Mouse (Mus musculus) WW6 (cell line): ENCODE results near the gene Olfr78.

Experiments
- DNase-seq: peaks from one replicate; pipeline ENCODE4 v3.0.0-alpha.2; 2013; ENCODE audit warnings: low read depth, low spot score

The Olfr78 gene

GRCm38 (mm10) chr7:102759266-102759665, at the start of gene Olfr78, which contains the start of gene Olfr560:
Olfr78 (minus strand) TSS chr7:102759471.
Olfr560 (minus strand) TSS chr7:102759366.
- no peak for DNase-seq

DNA sequence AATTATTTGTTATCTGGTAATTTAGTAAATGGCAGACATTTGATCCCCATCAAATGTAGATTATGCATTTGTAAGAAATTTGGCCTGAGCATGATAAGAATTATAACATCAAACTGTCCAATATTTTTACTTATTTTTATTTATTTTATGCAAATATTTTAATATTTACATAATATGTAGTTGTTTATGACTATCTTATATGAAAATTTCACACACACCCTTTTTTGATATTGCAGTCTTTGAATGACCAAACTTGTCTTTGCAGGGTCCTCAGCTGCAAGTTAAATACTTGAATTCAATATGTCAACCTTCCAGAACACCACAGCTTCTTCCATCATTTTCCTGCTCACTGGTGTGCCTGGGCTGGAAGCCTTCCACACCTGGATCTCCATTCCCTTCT, 43.9 kb upstream of the Olfr78 start, which contains the start of gene Olfr564:
Gene Olfr564, plus strand, starts transcription at position 301 of the 400 bp plus-strand sequence.
- no peak for DNase-seq

DNA sequence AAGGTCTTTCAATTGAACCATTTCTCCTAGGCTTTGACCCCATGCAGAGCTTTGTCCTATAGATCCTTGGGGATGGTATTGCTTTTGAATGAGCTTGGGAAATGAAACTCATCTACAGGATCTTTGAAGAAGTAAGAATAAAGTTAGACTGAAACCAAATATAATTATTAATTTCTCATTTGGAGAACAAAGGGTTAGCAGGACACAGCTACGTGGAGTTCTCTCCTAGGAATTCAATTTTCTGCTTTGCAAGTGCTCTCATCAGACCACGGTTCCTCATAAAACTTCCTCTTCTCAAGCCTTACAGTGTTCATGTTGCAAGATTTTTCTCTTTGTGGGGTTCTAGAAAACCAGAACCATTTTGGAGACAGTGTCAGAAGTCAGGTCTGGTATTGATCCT, 11.7 kb upstream of the Olfr78 start, which contains the start of gene Olfr561:
Gene Olfr561, plus strand, starts transcription at position 301 of the 400 bp plus-strand sequence.
- DNase-seq, result no peak

GRCm38 (mm10) chr7:102752086-102752485, 7.2 kb downstream of the Olfr78 start:
- no peak for DNase-seq

- DNase-seq, result no peak
Observed at GRCm38 (mm10) chr7:102737705-102738104, 21.6 kb downstream of the Olfr78 start.

DNA sequence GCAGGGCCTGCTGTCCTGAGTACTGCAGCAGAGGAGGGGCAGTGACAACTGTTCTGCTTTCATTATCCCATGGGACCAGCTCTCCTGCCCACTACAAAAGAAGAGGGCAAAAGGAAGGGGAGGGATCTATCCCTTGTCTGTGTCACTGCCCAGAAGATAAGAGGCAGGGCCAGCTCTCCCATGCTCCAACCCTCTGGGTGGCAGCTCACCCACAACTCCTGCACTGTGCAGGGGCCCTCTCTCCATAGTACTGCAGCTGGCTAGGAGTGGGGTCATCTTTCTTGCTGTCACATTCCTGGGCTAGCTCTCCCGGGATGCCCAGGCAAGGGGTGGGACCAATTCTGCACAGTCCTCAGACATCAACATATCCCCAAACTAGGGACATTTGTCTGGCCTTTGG, 25.5 kb downstream of the Olfr78 start:
- no peak for DNase-seq

DNA sequence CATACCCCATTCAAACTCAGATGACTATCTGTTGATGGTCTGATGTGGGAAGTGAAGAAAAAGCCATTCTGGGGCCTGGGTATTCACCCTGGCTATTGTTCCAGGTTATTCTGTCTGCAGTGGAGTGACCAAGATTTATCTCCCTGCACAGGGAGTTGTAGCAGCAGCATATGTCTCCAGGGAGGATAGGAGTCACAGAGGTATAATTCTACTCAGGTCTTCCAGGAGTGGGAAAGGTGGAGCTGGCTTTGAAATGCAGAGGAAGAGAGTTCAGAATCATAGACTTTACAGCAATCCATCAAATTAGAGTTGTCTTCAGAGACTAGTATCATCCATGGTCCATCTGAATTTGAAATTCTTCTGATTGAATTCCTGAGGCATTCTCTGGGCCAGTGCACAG, 31.9 kb downstream of the Olfr78 start, which contains the start of gene Olfr559:
Gene Olfr559, minus strand, starts transcription at position 101 of the 400 bp plus-strand sequence.
- DNase-seq, result no peak

GRCm38 (mm10) chr7:102718970-102719369, 40.3 kb downstream of the Olfr78 start, which contains the start of gene Olfr33:
Olfr33 (minus strand) TSS chr7:102719070.
- DNase-seq, result no peak

DNA sequence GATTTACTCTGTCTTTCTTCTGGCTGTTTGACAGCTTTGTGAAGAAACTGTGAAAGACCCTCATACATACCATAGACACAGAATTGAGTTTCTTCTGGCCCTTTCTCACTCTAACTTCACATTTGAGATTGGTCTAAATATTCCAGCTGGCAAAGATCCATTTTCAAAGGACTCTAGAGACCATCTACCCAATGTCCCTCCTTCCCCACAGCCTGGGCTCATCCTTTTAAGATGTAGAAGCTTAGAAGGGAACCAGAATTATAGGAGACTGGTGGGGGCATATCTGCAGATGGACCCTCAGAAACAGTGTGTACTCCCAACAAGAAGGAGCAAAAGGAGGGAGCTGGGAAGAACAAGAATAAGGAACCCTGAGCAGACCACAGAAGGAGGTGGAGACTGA, 57.4 kb downstream of the Olfr78 start, which contains the start of gene Olfr558:
Gene Olfr558, plus strand, starts transcription at position 301 of the 400 bp plus-strand sequence.
- no peak for DNase-seq

DNA sequence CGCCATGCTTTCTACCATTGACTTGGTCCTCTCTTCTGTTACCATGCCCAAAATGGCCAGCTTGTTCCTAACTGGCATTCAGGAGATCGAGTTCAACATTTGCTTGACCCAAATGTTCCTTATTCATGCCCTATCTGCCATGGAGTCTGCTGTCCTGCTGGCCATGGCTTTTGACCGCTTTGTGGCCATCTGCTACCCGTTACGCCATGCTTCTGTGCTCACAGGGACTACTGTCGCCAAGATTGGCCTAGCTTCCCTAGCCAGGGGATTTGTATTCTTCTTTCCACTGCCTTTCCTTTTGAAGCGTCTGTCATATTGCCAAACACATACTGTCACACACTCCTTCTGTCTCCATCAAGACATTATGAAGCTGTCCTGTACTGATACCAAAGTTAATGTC, 60.8 kb downstream of the Olfr78 start:
- no peak for DNase-seq

DNA sequence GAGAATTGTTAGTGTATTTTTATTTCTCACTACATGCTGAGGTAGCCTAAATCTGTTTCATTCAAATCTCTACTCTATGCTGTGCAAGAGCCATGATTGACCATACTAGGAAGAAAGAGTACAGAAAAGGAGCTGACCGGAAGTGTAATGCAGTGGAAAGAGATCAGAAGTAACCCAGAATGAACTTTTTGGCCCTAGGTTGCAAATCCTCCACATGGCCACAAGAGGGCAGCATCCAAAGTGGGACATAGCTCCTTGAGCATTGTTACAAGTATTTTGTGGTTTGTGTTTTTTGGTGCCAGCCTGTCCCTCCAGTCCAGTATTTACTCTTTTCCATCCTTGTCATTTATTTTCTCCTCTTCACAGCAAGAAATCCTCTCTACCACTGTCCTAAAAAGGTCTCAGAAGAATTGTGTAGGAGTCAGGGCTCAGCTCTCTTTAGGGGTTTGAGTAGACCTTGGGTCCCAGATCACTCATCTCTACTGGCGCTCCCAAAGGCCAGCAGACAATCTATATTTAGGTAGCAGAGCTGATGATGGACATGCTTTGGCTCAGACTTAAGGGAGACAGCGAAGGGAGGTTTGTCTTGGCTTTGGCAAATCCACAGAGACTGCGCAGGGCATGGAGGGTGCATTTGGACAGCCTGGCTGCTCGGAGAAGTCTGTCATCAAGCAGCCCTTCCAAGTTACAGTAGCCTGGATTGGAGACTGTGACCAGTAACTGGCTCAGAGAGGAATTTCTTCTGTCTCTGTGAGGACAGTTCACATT, 63.7 kb downstream of the Olfr78 start, which contains the start of gene Olfr557:
Gene Olfr557, plus strand, starts transcription at position 553 of the 768 bp plus-strand sequence.
- no peak for DNase-seq
